Mouse (Mus musculus) hematopoietic stem cell, adult 5-6 weeks (primary cell): ENCODE data around the gene Rnf113a2. TPM values are rescaled to one million over a fixed set of nuclear protein-coding genes. Genes with fewer than 3 reads are reported as not detected.

Experiments used
- ATAC-seq, 2 experiments: fragments of 125-278 bp in 1 of 2; replicated peaks in 1 of 2; 2 replicates each; pipeline ENCODE4 v1.8.0; 2016 to 2017; ENCODE audit warnings: inconsistent platforms in 2 of 2, mild to moderate bottlenecking in 2 of 2, moderate number of reproducible peaks in 2 of 2, low read depth in 1 of 2, moderate TSS enrichment in 1 of 2; ENCODE audit not compliant: low FRiP score in 2 of 2, poor library complexity in 2 of 2, severe bottlenecking in 2 of 2, insufficient read depth in 1 of 2, low TSS enrichment in 1 of 2
- total RNA-seq: library from RNA; stranded (forward); fragments of 172-1452, 232-1000 nt; gene quantifications from 2 replicates; pipeline ENCODE4 v1.2.3, GENCODE M21; 2017

Gene Rnf113a2
- total RNA-seq, 1 experiment from 2014 or later: 36.1 TPM

GRCm38 (mm10) chr12:84459845-84460244, 42.8 kb downstream of the Rnf113a2 start:
- ATAC-seq: no peak

- ATAC-seq: no peak
These were observed 44.4 kb downstream of the Rnf113a2 start for GRCm38 (mm10) chr12:84461416-84461815.

GRCm38 (mm10) chr12:84462856-84463255, 45.9 kb downstream of the Rnf113a2 start:
- no peak for ATAC-seq

Other genes with a start within 250 kb of the Rnf113a2 start
- gene Elmsan1, start 198.3 kb upstream of the Rnf113a2 start, total RNA-seq: 19.9 and 22.3 TPM in 2 replicates
- gene Ptgr2, start 132.0 kb upstream of the Rnf113a2 start, total RNA-seq: 70.7 and 79.0 TPM in 2 replicates
- gene Zfp410, start 100.3 kb upstream of the Rnf113a2 start, total RNA-seq: 37.7 and 65.5 TPM in 2 replicates
- gene Coq6, start 55.5 kb upstream of the Rnf113a2 start, total RNA-seq: 9.5 and 30.1 TPM in 2 replicates
- gene Fam161b, start 55.4 kb upstream of the Rnf113a2 start, total RNA-seq: 1.3 and 2.3 TPM in 2 replicates
- gene Entpd5, start 8.2 kb upstream of the Rnf113a2 start, total RNA-seq: 44.0 and 58.7 TPM in 2 replicates
- gene Bbof1, start 8.1 kb upstream of the Rnf113a2 start, total RNA-seq: 6.3 and 6.6 TPM in 2 replicates
- 20.3 and 22.3 TPM in 2 replicates for gene Aldh6a1, start 33.8 kb downstream of the Rnf113a2 start, total RNA-seq
- gene Lin52, start 34.2 kb downstream of the Rnf113a2 start, total RNA-seq: 26.6 and 35.2 TPM in 2 replicates
- not detected in 2 replicates for gene Vsx2, start 152.6 kb downstream of the Rnf113a2 start, total RNA-seq
- 6.0 and 10.7 TPM in 2 replicates for gene Abcd4, start 200.2 kb downstream of the Rnf113a2 start, total RNA-seq
- 0.40 TPM in 1 of 2 replicates, not detected in the other for gene Vrtn, start 223.8 kb downstream of the Rnf113a2 start, total RNA-seq